Comparison of ENCODE assay signal across 10 mouse cellular contexts in the genomic region with DNA sequence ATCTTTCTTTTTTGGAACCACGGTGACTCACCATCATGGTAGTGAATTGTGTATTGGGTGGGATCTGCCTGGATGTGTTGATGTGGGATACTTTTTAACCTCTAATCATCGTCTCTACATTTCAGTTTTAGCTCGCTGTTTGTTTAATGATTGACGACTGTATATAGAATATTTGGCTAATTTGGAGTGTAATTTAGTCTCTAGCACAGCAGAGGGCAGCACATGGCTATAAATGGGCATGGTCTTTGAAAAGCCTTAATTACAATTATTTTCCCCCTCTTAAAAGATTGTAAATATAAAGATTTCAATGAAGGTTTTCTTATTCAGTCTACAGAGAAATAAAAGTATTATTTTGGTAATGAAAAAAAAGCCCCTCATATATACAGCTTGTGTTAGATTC. TPM values are rescaled to one million over a fixed set of nuclear protein-coding genes. Genes with fewer than 3 reads are reported as not detected.
DNase-seq lines count a peak whose midpoint lies in the region; ATAC-seq lines count a peak whose summit lies in the region.
"Had no signal": no experiment of that assay in that cellular context is flagged by ENCODE, and none has a peak within 500 bp of the region (broad histone marks: within the 10 kb centered on the region; RNA-seq: fewer than 3 reads in every experiment).

No protein-coding gene starts in this region.

- 58% methylated on average over 4 of the region's 4 CpGs for WGBS in embryonic facial prominence, embryonic 11.5 days
- WGBS in embryonic facial prominence, embryonic 10.5 days, result 63% methylated on average over 4 of the region's 4 CpGs

- H3K9ac ChIP-seq in embryonic facial prominence, embryonic 11.5 days (replicated peaks; ENCODE audit: low read length), result no peak overlapping the region
- H3K9ac ChIP-seq: midbrain, embryonic 15.5 days had no signal

- no peaks in the 10 kb centered on the region for H3K36me3 ChIP-seq in embryonic facial prominence, embryonic 11.5 days (replicated peaks; ENCODE audit: control insufficient read depth, insufficient read depth, low read depth, low read length)
- H3K36me3 ChIP-seq in embryonic facial prominence, embryonic 10.5 days (replicated peaks), result no peaks in the 10 kb centered on the region
- H3K36me3 ChIP-seq: midbrain, embryonic 15.5 days had no signal

- no peaks in the 10 kb centered on the region for H3K27me3 ChIP-seq in embryonic facial prominence, embryonic 11.5 days (ENCODE audit: control insufficient read depth, insufficient read depth, low read length)
- H3K27me3 ChIP-seq in embryonic facial prominence, embryonic 10.5 days (replicated peaks; ENCODE audit: low read depth, poor library complexity, severe bottlenecking), result no peaks in the 10 kb centered on the region
- H3K27me3 ChIP-seq: midbrain, embryonic 15.5 days had no signal

- H3K9me3 ChIP-seq in embryonic facial prominence, embryonic 11.5 days (replicated peaks; ENCODE audit: control insufficient read depth, low read length), result no peaks in the 10 kb centered on the region
- no peaks in the 10 kb centered on the region for H3K9me3 ChIP-seq in embryonic facial prominence, embryonic 10.5 days
- H3K9me3 ChIP-seq: midbrain, embryonic 15.5 days had no signal

- no peak overlapping the region for H3K27ac ChIP-seq in embryonic facial prominence, embryonic 11.5 days (replicated peaks; ENCODE audit: low read depth, low read length)
- H3K27ac ChIP-seq in embryonic facial prominence, embryonic 10.5 days (replicated peaks), result no peak overlapping the region
- H3K27ac ChIP-seq: midbrain, embryonic 15.5 days had no signal

- intact Hi-C loops in left cerebral cortex, postnatal 4 days (cut with DNase I), result loop anchor here (2.0 kb wide), 1 partner anchor 1038 kb away; no protein-coding TSS in a partner anchor

- H3K4me2 ChIP-seq in embryonic facial prominence, embryonic 11.5 days (ENCODE audit: low read depth, low read length), result no peak overlapping the region
- H3K4me2 ChIP-seq: midbrain, embryonic 15.5 days had no signal

- H3K4me1 ChIP-seq in embryonic facial prominence, embryonic 11.5 days (ENCODE audit: control insufficient read depth, insufficient read depth, low read length), result peaks cover 4% of the 10 kb centered on the region; the same call in 1 of the 2 replicates
- peaks cover 21% of the 10 kb centered on the region for H3K4me1 ChIP-seq in embryonic facial prominence, embryonic 10.5 days
- H3K4me1 ChIP-seq: midbrain, embryonic 15.5 days had no signal

- peak; percentile 38 for DNase-seq in embryonic facial prominence, embryonic 11.5 days (ENCODE audit: low spot score)
- DNase-seq in embryonic facial prominence, embryonic 10.5 days (ENCODE audit: low spot score), result no peak
- DNase-seq in kidney, postnatal 36 days, result peak; percentile 10 to 31
- DNase-seq in kidney, postnatal 4 days, result no peak
- DNase-seq in B cell, adult 2 months, result peak; percentile 56 to 59
- no peak for DNase-seq in left cerebral cortex, postnatal 4 days
- DNase-seq: kidney, adult 11 months had no signal

- ATAC-seq in embryonic facial prominence, embryonic 11.5 days (replicated peaks; ENCODE audit: insufficient number of reproducible peaks, low FRiP score, low TSS enrichment, low read depth), result no peak
- peak; percentile 25; the same call in 1 of the 2 replicates for ATAC-seq in granulocyte monocyte progenitor cell, adult 5-6 weeks (replicated peaks; ENCODE audit: poor library complexity, severe bottlenecking)
- ATAC-seq in megakaryocyte progenitor cell, adult 5-6 weeks (replicated peaks; ENCODE audit: poor library complexity), result no peak; the same call in 1 of the 2 replicates
- ATAC-seq: midbrain, embryonic 15.5 days had no signal

- H3K4me3 ChIP-seq in embryonic facial prominence, embryonic 11.5 days (ENCODE audit: low read depth, low read length), result no peak overlapping the region
- H3K4me3 ChIP-seq in embryonic facial prominence, embryonic 10.5 days, result no peak overlapping the region
- H3K4me3 ChIP-seq: midbrain, embryonic 15.5 days had no signal

RNA-seq across cellular contexts. Expression of a gene that starts 24.3 kb away (rescaled TPM):
- 0.39 and 0.82 TPM in 2 replicates for polyA plus RNA-seq in embryonic facial prominence, embryonic 11.5 days (2014; fragmentation: Nextera tagmentation; extraction: Ambion mirVana)
- 1.1 TPM in 2 replicates for polyA plus RNA-seq in embryonic facial prominence, embryonic 10.5 days (2016; fragmentation: Nextera tagmentation; extraction: Ambion mirVana)
- total RNA-seq in granulocyte monocyte progenitor cell, adult 5-6 weeks (2014; fragmentation: Nextera tagmentation), result 17.4 and 20.6 TPM in 2 replicates
- 24.2 and 29.3 TPM in 2 replicates for total RNA-seq in granulocyte monocyte progenitor cell, adult 5-6 weeks (2017)
- not detected for total RNA-seq in left cerebral cortex, postnatal 4 days (2021)
- total RNA-seq in megakaryocyte progenitor cell, adult 5-6 weeks (2015), result 24.3 and 26.9 TPM in 2 replicates
- 23.1 and 31.9 TPM in 2 replicates for total RNA-seq in megakaryocyte progenitor cell, adult 5-6 weeks (2017)

Comparison
In these comparisons a context has a peak if more than half of its experiments do, and no peak if none do; other contexts are left out.
1. DNase-seq: peak in embryonic facial prominence, embryonic 11.5 days (single experiment), kidney, postnatal 36 days (2 of 2) and B cell, adult 2 months (2 of 2); none in embryonic facial prominence, embryonic 10.5 days (single experiment), kidney, postnatal 4 days (0 of 2) and left cerebral cortex, postnatal 4 days (single experiment).
2. RNA of a gene that starts 24.3 kb away (total RNA-seq): 23.1 to 31.9 TPM in megakaryocyte progenitor cell, adult 5-6 weeks and 17.4 to 29.3 TPM in granulocyte monocyte progenitor cell, adult 5-6 weeks; not detected in left cerebral cortex, postnatal 4 days; every median in the first group is over 10 times any median in the second.